Mouse (Mus musculus) urinary bladder, postnatal 0 days (tissue): ENCODE data around the gene Hsf2. TPM values are rescaled to one million over a fixed set of nuclear protein-coding genes. Genes with fewer than 3 reads are reported as not detected.

Source experiments
- polyA plus RNA-seq: library from polyadenylated mRNA; unstranded; fragments of >200 nt; fragmentation: Nextera tagmentation; extraction: Ambion mirVana; gene quantifications from 2 replicates; pipeline ENCODE4 v1.2.1, GENCODE M21; 2015

Gene Hsf2
- polyA plus RNA-seq = 9.4 and 11.2 TPM in 2 replicates

GRCm38 (mm10) chr10:57485908-57486541 is at the start of gene Hsf2:
Hsf2 (plus strand) TSS chr10:57486385.

GRCm38 (mm10) chr10:57532218-57533101 is 46.3 kb downstream of the Hsf2 start, which contains the start of gene Serinc1:
Serinc1 (minus strand) TSS chr10:57532530.

Other genes with a start within 250 kb of the Hsf2 start
- gene Serinc1, start 46.1 kb downstream of the Hsf2 start, polyA plus RNA-seq = 131 and 151 TPM in 2 replicates
- gene Pkib, start 145.6 kb downstream of the Hsf2 start, polyA plus RNA-seq = 0.98 and 5.1 TPM in 2 replicates